Mouse (Mus musculus): ENCODE measurements around the gene Palm2. TPM values are rescaled to one million over a fixed set of nuclear protein-coding genes. Genes with fewer than 3 reads are reported as not detected.
A peak's percentile ranks its signal among the peaks of the same experiment; 100 is the strongest.

Gene Palm2
- polyA plus RNA-seq, 1 experiment from 2014 or later, result 1.1 TPM

DNA sequence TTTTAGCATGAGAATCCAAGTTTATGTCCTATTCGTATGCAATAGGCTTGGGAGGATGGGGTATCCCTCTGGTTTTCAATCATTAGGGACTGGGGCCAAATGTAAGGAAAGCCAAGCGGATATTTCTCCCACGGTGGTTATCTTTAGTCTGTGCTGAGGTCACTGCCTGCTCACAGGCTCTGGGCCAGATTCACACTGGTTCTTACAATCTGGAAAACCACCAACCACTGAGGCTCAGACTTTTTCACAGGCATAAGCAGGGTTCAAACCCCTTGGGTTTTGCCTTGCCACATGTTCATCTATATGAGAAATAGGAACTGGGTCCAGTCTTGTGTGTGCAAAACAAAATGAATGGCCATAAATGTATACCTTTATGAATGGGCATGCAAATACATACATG lies 90.4 kb downstream of the Palm2 start:
- no peak for TF ChIP-seq CTCF (IDR thresholded peaks at IDR 0.05; ENCODE audit: low read depth)
- Histone ChIP-seq H3K36me3 (ENCODE audit: control insufficient read depth, insufficient read depth) (no peaks in the 10 kb centered on the region), H3K4me3 (ENCODE audit: low read depth, low read length) (no peak overlapping the region), H3K9ac (ENCODE audit: low read depth, low read length) (no peak overlapping the region), H3K4me1 (replicated peaks; ENCODE audit: control insufficient read depth, insufficient read depth, low read length) (no peaks in the 10 kb centered on the region), H3K9me3 (ENCODE audit: control insufficient read depth) (no peaks in the 10 kb centered on the region), H3K4me2 (replicated peaks; ENCODE audit: low read depth) (no peak overlapping the region), H3K27me3 (replicated peaks; ENCODE audit: control insufficient read depth, insufficient read depth, low read length) (no peaks in the 10 kb centered on the region), H3K27ac (ENCODE audit: low read depth, low read length) (no peak overlapping the region)
- ATAC-seq, result no peak
- 67% methylated on average over 3 of the region's 3 CpGs for WGBS

DNA sequence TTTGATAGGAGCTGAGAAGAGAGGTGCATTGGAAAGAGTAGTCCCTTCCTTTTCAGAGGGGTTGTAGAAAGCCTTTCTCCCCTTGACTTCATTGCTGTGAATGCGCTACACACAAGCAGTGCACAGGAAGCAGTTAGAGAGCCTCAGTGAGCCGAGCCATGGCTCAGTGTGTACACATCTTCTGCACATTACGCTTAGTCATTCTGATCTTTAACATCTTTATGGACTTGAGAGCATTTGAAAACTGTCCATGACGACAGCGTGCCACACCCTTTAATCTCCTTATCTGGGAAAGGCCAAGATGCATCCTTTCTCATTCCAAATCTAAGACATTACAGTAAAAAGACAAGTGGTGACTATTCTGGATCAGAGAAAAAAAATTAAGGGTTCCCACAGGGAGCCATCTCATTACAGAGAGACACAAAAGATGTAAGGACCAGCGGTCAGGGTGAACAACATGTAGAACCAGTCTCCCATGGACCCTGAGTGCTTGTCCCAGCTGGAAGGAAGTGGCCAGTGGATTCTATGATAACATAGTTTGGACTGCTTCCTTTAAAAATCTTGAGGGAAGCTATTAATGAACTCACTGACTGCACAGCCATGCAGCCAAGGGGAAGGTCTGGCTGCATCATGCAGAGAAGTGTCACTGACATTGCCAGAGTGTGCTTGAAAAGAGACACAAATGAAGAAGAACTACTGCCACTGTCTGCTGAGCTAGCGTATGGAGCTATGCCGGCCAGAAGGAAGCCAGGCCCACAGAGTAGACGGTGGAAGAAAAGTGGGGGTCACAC lies 91.4 kb downstream of the Palm2 start:
- H3K9me3 ChIP-seq (ENCODE audit: control insufficient read depth), result no peaks in the 10 kb centered on the region
- TF ChIP-seq CTCF (IDR thresholded peaks at IDR 0.05; ENCODE audit: low read depth), result no peak
- no peak overlapping the region for H3K27ac ChIP-seq (ENCODE audit: low read depth, low read length)
- ATAC-seq, result no peak
- no peaks in the 10 kb centered on the region for H3K4me1 ChIP-seq (replicated peaks; ENCODE audit: control insufficient read depth, insufficient read depth, low read length)
- H3K27me3 ChIP-seq (replicated peaks; ENCODE audit: control insufficient read depth, insufficient read depth, low read length), result no peaks in the 10 kb centered on the region
- H3K4me3 ChIP-seq (ENCODE audit: low read depth, low read length), result no peak overlapping the region
- H3K4me2 ChIP-seq (replicated peaks; ENCODE audit: low read depth), result no peak overlapping the region
- H3K9ac ChIP-seq (ENCODE audit: low read depth, low read length), result no peak overlapping the region
- no peaks in the 10 kb centered on the region for H3K36me3 ChIP-seq (ENCODE audit: control insufficient read depth, insufficient read depth)
- 66% methylated on average over 9 of the region's 9 CpGs for WGBS

DNA sequence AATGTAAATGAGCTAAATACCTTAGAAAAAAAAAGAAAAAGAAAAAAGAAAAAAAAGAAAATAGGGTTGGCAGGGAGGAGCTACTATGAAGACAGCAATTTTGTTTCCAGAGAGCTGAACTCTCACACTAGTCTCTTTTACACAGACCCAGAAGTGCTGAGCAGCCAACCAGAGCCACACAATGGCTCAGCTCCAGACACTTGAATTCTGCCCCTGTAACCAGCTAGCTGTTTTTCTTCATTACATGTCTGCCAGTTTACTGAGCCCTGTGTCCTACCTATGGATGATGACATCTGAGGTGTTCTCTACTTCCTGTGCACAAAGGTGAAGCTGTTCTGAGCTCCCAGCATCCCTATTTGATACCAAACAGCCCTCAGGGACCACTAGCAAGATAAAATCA lies 94.2 kb downstream of the Palm2 start:
- no peak overlapping the region for H3K27ac ChIP-seq (ENCODE audit: low read depth, low read length)
- no peak for ATAC-seq
- H3K36me3 ChIP-seq (ENCODE audit: control insufficient read depth, insufficient read depth), result no peaks in the 10 kb centered on the region
- H3K4me1 ChIP-seq (replicated peaks; ENCODE audit: control insufficient read depth, insufficient read depth, low read length), result no peaks in the 10 kb centered on the region
- H3K4me3 ChIP-seq (ENCODE audit: low read depth, low read length), result no peak overlapping the region
- no peak overlapping the region for H3K4me2 ChIP-seq (replicated peaks; ENCODE audit: low read depth)
- TF ChIP-seq CTCF (IDR thresholded peaks at IDR 0.05; ENCODE audit: low read depth), result no peak
- H3K9me3 ChIP-seq (ENCODE audit: control insufficient read depth), result no peaks in the 10 kb centered on the region
- no peaks in the 10 kb centered on the region for H3K27me3 ChIP-seq (replicated peaks; ENCODE audit: control insufficient read depth, insufficient read depth, low read length)
- H3K9ac ChIP-seq (ENCODE audit: low read depth, low read length), result no peak overlapping the region

DNA sequence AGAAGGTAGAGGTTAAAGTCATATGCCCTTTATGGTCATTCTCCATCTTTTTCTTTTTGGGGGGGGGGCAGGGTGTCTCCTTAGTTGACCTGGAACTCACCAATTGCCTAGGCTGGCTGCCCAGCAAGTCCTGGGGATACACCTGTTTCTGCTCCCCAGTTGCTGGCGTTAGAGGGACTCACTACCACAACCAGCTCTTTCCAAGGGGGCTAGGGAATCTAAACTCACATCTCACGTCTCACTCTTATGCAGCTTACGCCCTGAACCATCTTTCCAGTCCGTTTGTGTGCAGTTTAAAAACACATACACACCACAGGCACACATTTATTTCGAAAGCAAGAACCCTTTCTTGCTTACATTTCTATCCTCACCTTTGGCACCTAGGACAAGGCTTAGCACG lies 99.6 kb downstream of the Palm2 start:
- H3K27me3 ChIP-seq (replicated peaks; ENCODE audit: control insufficient read depth, insufficient read depth, low read length), result no peaks in the 10 kb centered on the region
- H3K27ac ChIP-seq (ENCODE audit: low read depth, low read length), result no peak overlapping the region
- H3K4me2 ChIP-seq (replicated peaks; ENCODE audit: low read depth), result no peak overlapping the region
- 70% methylated on average over 6 of the region's 6 CpGs for WGBS
- no peak for TF ChIP-seq CTCF (IDR thresholded peaks at IDR 0.05; ENCODE audit: low read depth)
- H3K4me3 ChIP-seq (ENCODE audit: low read depth, low read length), result no peak overlapping the region
- H3K36me3 ChIP-seq (ENCODE audit: control insufficient read depth, insufficient read depth), result no peaks in the 10 kb centered on the region
- no peaks in the 10 kb centered on the region for H3K9me3 ChIP-seq (ENCODE audit: control insufficient read depth)
- no peak overlapping the region for H3K9ac ChIP-seq (ENCODE audit: low read depth, low read length)
- ATAC-seq, result no peak
- no peaks in the 10 kb centered on the region for H3K4me1 ChIP-seq (replicated peaks; ENCODE audit: control insufficient read depth, insufficient read depth, low read length)

DNA sequence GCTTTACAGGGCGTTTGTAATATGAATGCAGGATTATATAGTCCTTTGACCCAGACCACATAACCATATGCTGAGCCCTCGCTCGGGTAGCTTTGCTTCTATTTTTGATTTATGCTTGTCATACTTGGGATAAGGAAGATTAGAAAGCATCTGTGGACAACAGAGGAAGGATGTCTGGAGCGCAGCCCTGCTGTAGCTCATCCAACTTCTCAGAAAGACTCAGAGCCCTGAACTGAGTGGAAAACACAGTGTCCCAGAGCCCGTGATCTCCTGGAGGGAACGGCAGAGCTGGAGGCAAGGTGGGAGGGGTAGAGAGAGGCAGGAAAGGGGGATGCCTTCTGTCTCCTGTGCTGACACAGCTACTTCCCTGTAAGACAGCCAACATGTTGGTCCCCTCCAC lies 100.2 kb downstream of the Palm2 start:
- Histone ChIP-seq H3K27me3 (replicated peaks; ENCODE audit: control insufficient read depth, insufficient read depth, low read length) (no peaks in the 10 kb centered on the region), H3K36me3 (ENCODE audit: control insufficient read depth, insufficient read depth) (no peaks in the 10 kb centered on the region), H3K9ac (ENCODE audit: low read depth, low read length) (no peak overlapping the region), H3K4me3 (ENCODE audit: low read depth, low read length) (no peak overlapping the region), H3K4me2 (replicated peaks; ENCODE audit: low read depth) (no peak overlapping the region), H3K27ac (ENCODE audit: low read depth, low read length) (no peak overlapping the region), H3K4me1 (replicated peaks; ENCODE audit: control insufficient read depth, insufficient read depth, low read length) (no peaks in the 10 kb centered on the region), H3K9me3 (ENCODE audit: control insufficient read depth) (no peaks in the 10 kb centered on the region)
- WGBS, result 55% methylated on average over 6 of the region's 6 CpGs
- TF ChIP-seq CTCF (IDR thresholded peaks at IDR 0.05; ENCODE audit: low read depth), result no peak
- no peak for ATAC-seq

DNA sequence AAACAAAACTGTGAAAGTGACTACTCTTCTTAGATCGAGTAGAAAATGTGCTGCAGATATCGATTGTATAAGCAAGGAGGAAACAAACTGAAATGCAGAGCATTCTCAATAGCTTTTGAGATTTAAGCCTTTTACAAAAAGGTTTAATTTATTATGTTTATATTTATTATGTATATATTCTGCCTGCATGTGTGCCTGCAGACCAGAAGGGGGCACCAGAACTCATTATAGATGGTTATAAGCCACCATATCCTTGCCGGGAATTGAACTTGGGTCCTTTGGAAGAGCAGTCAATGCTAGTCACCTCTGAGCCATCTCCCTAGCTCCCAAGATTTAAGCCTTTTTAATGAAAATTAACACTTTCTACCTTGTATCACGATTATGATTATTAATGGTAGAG lies 101.0 kb downstream of the Palm2 start:
- TF ChIP-seq CTCF (IDR thresholded peaks at IDR 0.05; ENCODE audit: low read depth), result peak; percentile 28; the same call in 1 of the 2 replicates
- no peak overlapping the region for H3K4me3 ChIP-seq (ENCODE audit: low read depth, low read length)
- H3K27me3 ChIP-seq (replicated peaks; ENCODE audit: control insufficient read depth, insufficient read depth, low read length), result no peaks in the 10 kb centered on the region
- H3K9me3 ChIP-seq (ENCODE audit: control insufficient read depth), result no peaks in the 10 kb centered on the region
- no peak overlapping the region for H3K4me2 ChIP-seq (replicated peaks; ENCODE audit: low read depth)
- no peaks in the 10 kb centered on the region for H3K36me3 ChIP-seq (ENCODE audit: control insufficient read depth, insufficient read depth)
- WGBS, result 87% methylated on average over 4 of the region's 4 CpGs
- no peak overlapping the region for H3K27ac ChIP-seq (ENCODE audit: low read depth, low read length)
- no peak for ATAC-seq
- H3K9ac ChIP-seq (ENCODE audit: low read depth, low read length), result no peak overlapping the region
- H3K4me1 ChIP-seq (replicated peaks; ENCODE audit: control insufficient read depth, insufficient read depth, low read length), result no peaks in the 10 kb centered on the region

Data from intestine, postnatal 0 days (tissue).